19 mouse cellular contexts compared by ENCODE assay signal in the genomic region with DNA sequence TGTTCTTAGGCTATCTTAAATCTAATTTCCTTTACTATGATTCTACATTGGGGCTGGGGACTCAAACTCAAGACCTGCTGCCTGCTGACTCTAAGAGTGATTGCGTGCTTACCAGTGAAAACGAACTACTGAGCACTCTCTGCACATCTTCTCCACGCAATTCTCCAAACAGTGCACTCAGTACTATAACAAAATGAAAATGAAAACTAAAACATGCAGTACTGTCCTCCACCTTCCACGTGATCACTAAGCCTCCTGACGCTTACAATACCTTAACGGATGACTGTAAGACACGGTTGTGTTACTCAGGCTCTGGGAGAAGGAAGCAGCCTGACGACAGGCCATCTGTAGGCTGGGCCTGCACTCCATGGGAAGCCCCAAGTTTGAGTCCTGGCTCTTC.
"Had no signal": no experiment of that assay in that cellular context is flagged by ENCODE, and none has a peak within 500 bp of the region (broad histone marks: within the 10 kb centered on the region; RNA-seq: fewer than 3 reads in every experiment).

No protein-coding gene starts in this region.

- H3K27me3 ChIP-seq: limb, embryonic 13.5 days; liver, embryonic 12.5 days; liver, embryonic 15.5 days; lung, embryonic 15.5 days; megakaryocyte, embryonic 14.5 days; neural tube, embryonic 13.5 days had no signal

- H3K4me3 ChIP-seq: limb, embryonic 10.5 days; limb, embryonic 13.5 days; liver, embryonic 12.5 days; liver, embryonic 15.5 days; lung, embryonic 15.5 days; megakaryocyte, embryonic 14.5 days; midbrain, embryonic 10.5 days; neural tube, embryonic 13.5 days had no signal

- H3K27ac ChIP-seq: kidney, postnatal 0 days; limb, embryonic 10.5 days; limb, embryonic 13.5 days; liver, embryonic 12.5 days; liver, embryonic 15.5 days; lung, embryonic 15.5 days; midbrain, embryonic 10.5 days; neural tube, embryonic 13.5 days; stomach, postnatal 0 days had no signal

- ATAC-seq: intestine, postnatal 0 days; liver, embryonic 12.5 days had no signal

- H3K4me1 ChIP-seq: limb, embryonic 10.5 days; liver, embryonic 12.5 days; liver, embryonic 15.5 days; lung, embryonic 15.5 days had no signal

- H3K36me3 ChIP-seq: limb, embryonic 10.5 days; limb, embryonic 13.5 days; liver, embryonic 12.5 days; liver, embryonic 15.5 days; lung, embryonic 15.5 days; midbrain, embryonic 10.5 days; neural tube, embryonic 13.5 days had no signal

- H3K9ac ChIP-seq: limb, embryonic 13.5 days; liver, embryonic 12.5 days; liver, embryonic 15.5 days; lung, embryonic 15.5 days; neural tube, embryonic 13.5 days had no signal

- DNase-seq: kidney, adult 2 months; kidney, postnatal 25 days; liver; lung, adult 18-20 months; lung, postnatal 10 days; lung, postnatal 36 days; midbrain, embryonic 14.5 days; right cerebral cortex, postnatal 25 days had no signal
